Mouse (Mus musculus) c-Kit-negative CD71-positive TER-119-positive erythroid progenitor cells, embryonic 14.5 days (primary cell): ENCODE measurements around the gene Pdss2.

Experiments used
- DNase-seq: peaks from one replicate; pipeline ENCODE4 v3.0.0-alpha.2; 2013; ENCODE audit warnings: low read depth, low spot score

The Pdss2 gene

GRCm38 (mm10) chr10:43310781-43311392 lies 89.6 kb downstream of the Pdss2 start:
- DNase-seq = no peak

- no peak for DNase-seq
Measured at GRCm38 (mm10) chr10:43312211-43312610, 90.9 kb downstream of the Pdss2 start.

GRCm38 (mm10) chr10:43312658-43313417 lies 91.6 kb downstream of the Pdss2 start:
- DNase-seq = no peak

- no peak for DNase-seq
Measured at GRCm38 (mm10) chr10:43315228-43315627, 93.9 kb downstream of the Pdss2 start.

GRCm38 (mm10) chr10:43317327-43317951 lies 96.2 kb downstream of the Pdss2 start:
- DNase-seq = no peak

- DNase-seq = no peak
Measured at GRCm38 (mm10) chr10:43321019-43321418, 99.7 kb downstream of the Pdss2 start.

- no peak for DNase-seq
Measured at GRCm38 (mm10) chr10:43322446-43323178, 101.3 kb downstream of the Pdss2 start.

GRCm38 (mm10) chr10:43323386-43323785 lies 102.1 kb downstream of the Pdss2 start:
- no peak for DNase-seq

- DNase-seq = no peak
Measured at GRCm38 (mm10) chr10:43329813-43330212, 108.5 kb downstream of the Pdss2 start.

GRCm38 (mm10) chr10:43330691-43331090 lies 109.4 kb downstream of the Pdss2 start:
- DNase-seq = no peak

- DNase-seq = no peak
Measured at GRCm38 (mm10) chr10:43331931-43332701, 110.8 kb downstream of the Pdss2 start.

GRCm38 (mm10) chr10:43335874-43336273 lies 114.6 kb downstream of the Pdss2 start:
- no peak for DNase-seq

- no peak for DNase-seq
Measured at GRCm38 (mm10) chr10:43337110-43337509, 115.8 kb downstream of the Pdss2 start.

GRCm38 (mm10) chr10:43339811-43340210 lies 118.5 kb downstream of the Pdss2 start:
- DNase-seq = no peak

GRCm38 (mm10) chr10:43349718-43350117 lies 128.4 kb downstream of the Pdss2 start:
- DNase-seq = no peak

GRCm38 (mm10) chr10:43357884-43358283 lies 136.6 kb downstream of the Pdss2 start:
- DNase-seq = no peak

GRCm38 (mm10) chr10:43362947-43363346 lies 141.7 kb downstream of the Pdss2 start:
- no peak for DNase-seq

GRCm38 (mm10) chr10:43363431-43363851 lies 142.2 kb downstream of the Pdss2 start:
- no peak for DNase-seq

- no peak for DNase-seq
Measured at GRCm38 (mm10) chr10:43365909-43366308, 144.6 kb downstream of the Pdss2 start.

- DNase-seq = no peak
Measured at GRCm38 (mm10) chr10:43368611-43369010, 147.3 kb downstream of the Pdss2 start.

GRCm38 (mm10) chr10:43372315-43372714 lies 151.0 kb downstream of the Pdss2 start:
- no peak for DNase-seq
